Mouse (Mus musculus): Measurements from ENCODE around the gene Wfdc15a.

The Wfdc15a gene

GRCm38 (mm10) chr2:164174649-164175395 is 25.1 kb downstream of the Wfdc15a start:
- DNase-seq: peak; percentile 47

GRCm38 (mm10) chr2:164173394-164173793 is 26.5 kb downstream of the Wfdc15a start:
- DNase-seq: no peak

GRCm38 (mm10) chr2:164170902-164171301 is 29.0 kb downstream of the Wfdc15a start, which contains the start of gene Kcns1:
Gene Kcns1, minus strand, starts transcription at chr2:164171113.
- no peak for DNase-seq

DNA sequence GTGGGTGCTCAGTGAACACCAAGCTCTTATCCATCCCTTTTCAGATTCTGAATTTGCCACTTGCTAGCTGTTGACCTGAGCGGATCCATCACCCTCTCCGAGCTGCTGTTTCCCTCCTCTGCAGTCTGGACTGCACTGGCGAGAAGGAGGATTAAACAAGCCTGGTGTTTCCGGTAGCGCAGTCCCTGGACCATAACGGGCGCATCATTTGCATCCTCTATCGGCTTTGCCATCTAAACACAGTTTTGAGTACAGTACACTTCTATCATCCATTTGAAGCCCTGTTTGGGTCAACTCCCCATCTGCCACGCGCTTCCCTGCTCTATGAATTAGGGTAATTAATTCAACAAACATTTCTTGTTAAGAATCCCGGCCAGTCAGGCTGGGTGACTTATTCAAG is 29.6 kb downstream of the Wfdc15a start:
- DNase-seq: no peak

GRCm38 (mm10) chr2:164168571-164168946 is 31.4 kb downstream of the Wfdc15a start:
- no peak for DNase-seq

- DNase-seq: no peak
Observed at GRCm38 (mm10) chr2:164167752-164168570, 32.0 kb downstream of the Wfdc15a start.

- no peak for DNase-seq
Observed at GRCm38 (mm10) chr2:164164941-164165340, 35.0 kb downstream of the Wfdc15a start.

- DNase-seq: no peak
Observed at GRCm38 (mm10) chr2:164161515-164162055, 38.3 kb downstream of the Wfdc15a start.

DNA sequence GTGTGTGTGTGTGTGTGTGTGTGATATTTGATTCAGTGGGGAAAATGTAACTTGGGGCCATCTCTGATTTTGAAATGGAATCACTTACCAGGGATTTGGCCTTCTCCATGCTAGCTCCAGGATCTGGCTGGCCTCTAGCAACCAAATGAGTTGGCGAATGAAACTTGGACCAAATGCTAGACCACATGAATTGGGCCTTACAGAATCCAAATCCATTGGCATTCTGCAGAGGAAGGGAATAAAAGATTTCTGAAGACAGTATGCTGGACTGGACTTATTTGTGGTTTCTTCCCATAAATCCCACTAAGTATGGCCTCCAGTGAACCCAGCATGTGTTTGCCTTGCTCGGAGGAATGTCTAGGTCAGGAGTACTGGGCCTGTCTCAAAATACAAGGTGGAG is 41.1 kb downstream of the Wfdc15a start:
- no peak for DNase-seq

GRCm38 (mm10) chr2:164156158-164156557 is 43.8 kb downstream of the Wfdc15a start:
- no peak for DNase-seq

DNA sequence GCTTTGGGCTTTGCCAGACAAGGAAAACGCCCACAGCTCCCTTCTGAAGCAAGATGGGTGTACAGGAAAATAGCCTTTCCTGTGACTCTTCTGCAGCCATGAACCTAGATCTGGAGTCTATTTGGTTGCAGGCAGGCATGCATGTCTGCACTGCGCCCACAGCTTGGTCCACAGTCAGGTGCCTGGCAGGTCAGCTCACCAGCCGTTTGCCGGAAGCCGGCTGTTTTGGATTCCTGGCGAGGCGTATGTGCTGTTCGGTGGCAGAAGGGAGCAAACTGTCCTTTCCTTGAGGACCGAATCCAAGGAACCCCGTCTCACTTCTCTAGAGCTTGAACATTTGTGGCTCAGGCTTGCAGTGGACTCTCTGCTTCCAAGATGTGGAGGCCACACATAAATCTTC is 45.9 kb downstream of the Wfdc15a start:
- DNase-seq: peak; percentile 77

DNA sequence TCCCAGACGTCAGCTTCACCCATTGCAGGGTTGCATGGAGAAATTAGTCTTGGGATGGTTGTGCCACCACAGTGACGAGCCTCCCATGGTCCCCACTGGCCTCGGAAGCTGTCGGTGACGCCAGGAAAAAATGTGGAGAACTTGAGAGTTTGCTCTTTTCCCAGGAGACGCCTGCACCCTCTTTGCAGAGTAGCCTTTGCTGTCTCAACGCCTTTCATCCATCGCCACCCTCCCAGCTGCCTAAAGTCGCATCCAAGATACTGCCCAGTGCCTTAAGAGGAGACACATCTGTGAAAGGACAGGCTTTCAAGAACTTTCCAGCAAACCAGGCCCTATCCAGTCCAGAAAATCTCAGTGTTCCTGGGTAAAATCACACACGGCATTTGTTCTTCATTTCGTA is 47.6 kb downstream of the Wfdc15a start:
- no peak for DNase-seq

- DNase-seq: no peak
Observed at GRCm38 (mm10) chr2:164150086-164150760, 49.7 kb downstream of the Wfdc15a start.

All from cerebellum, adult 9-11 months (tissue).